Mouse (Mus musculus) macrophage (primary cell): ENCODE measurements around the gene Tarsl2. TPM values are rescaled to one million over a fixed set of nuclear protein-coding genes. Genes with fewer than 3 reads are reported as not detected.

Experiments
- H3K27ac ChIP-seq: fragments of 350-480 bp; formaldehyde crosslinking; 2 replicates; pipeline ENCODE4 v1.9.0; 2021
- H3K36me3 ChIP-seq: fragments of 350-480 bp; formaldehyde crosslinking; 2 replicates; pipeline ENCODE4 v1.9.0; 2021; ENCODE audit errors: inconsistent target
- H3K4me3 ChIP-seq: fragments of 350-480 bp; formaldehyde crosslinking; 2 replicates; pipeline ENCODE4 v1.9.0; 2021; ENCODE audit errors: inconsistent target
- H3K79me2 ChIP-seq: fragments of 350-480 bp; formaldehyde crosslinking; 2 replicates; pipeline ENCODE4 v1.9.0; 2021; ENCODE audit errors: inconsistent target
- WGBS: methylation state at CpG from one replicate; pipeline ENCODE4 v1.1.7; 2026; ENCODE audit warnings: inconsistent platforms; ENCODE audit not compliant: missing documents; 5-methylcytosine and 5-hydroxymethylcytosine counted together
- polyA plus RNA-seq: library from polyadenylated mRNA; stranded (reverse); fragments of 250-400 nt; gene quantifications from 3 replicates; pipeline ENCODE4 v1.2.4, GENCODE M21; 2018; ENCODE audit warnings: inconsistent platforms

Tarsl2 gene
- polyA plus RNA-seq, 1 experiment from 2014 or later, result 5.0 TPM

GRCm38 (mm10) chr7:65737286-65738040, 92.8 kb downstream of the Tarsl2 start:
- Histone ChIP-seq H3K4me3 (no peak overlapping the region), H3K27ac (no peak overlapping the region), H3K79me2 (no peaks in the 10 kb centered on the region), H3K36me3 (no peaks in the 10 kb centered on the region)
- WGBS, result 79% methylated on average over 12 of the region's 12 CpGs

Other genes starting within 250 kb of the Tarsl2 start
- 0.10 to 0.51 TPM in 2 of 3 replicates, not detected in the other for gene Tjp1, start 117.1 kb upstream of the Tarsl2 start, polyA plus RNA-seq
- gene Tm2d3, start 46.3 kb downstream of the Tarsl2 start, polyA plus RNA-seq, result 28.5 to 42.7 TPM (median 37.1 TPM) in 3 replicates
- not detected in 3 replicates for gene Pcsk6, start 216.8 kb downstream of the Tarsl2 start, polyA plus RNA-seq